Mouse (Mus musculus) right cerebral cortex, adult 18-20 months (tissue): ENCODE data around the gene Olfr740.

Source experiments
- DNase-seq: peaks from one replicate; pipeline ENCODE4 v3.0.0; 2022; ENCODE audit warnings: mixed read lengths

Gene Olfr740

GRCm38 (mm10) chr14:50445245-50445644 lies at the start of gene Olfr740:
Gene Olfr740 (plus strand): TSS chr14:50445545.
- no peak for DNase-seq

GRCm38 (mm10) chr14:50407268-50407667 lies 38.1 kb upstream of the Olfr740 start, which contains the start of gene Olfr738:
Gene Olfr738 (plus strand): TSS chr14:50407568.
- no peak for DNase-seq

- DNase-seq, result no peak
Measured at GRCm38 (mm10) chr14:50418326-50418725, 27.0 kb upstream of the Olfr740 start, which contains the start of gene Olfr739. Gene Olfr739 (plus strand): TSS chr14:50418626.

- DNase-seq, result no peak
Measured at GRCm38 (mm10) chr14:50472438-50472837, 27.1 kb downstream of the Olfr740 start, which contains the start of gene Olfr741. Gene Olfr741 (plus strand): TSS chr14:50472738.

GRCm38 (mm10) chr14:50478406-50478805 lies 33.1 kb downstream of the Olfr740 start:
- no peak for DNase-seq

GRCm38 (mm10) chr14:50503300-50503699 lies 58.0 kb downstream of the Olfr740 start, which contains the start of gene Olfr742:
Gene Olfr742 (plus strand): TSS chr14:50503600.
- DNase-seq, result no peak
